Mouse (Mus musculus) natural killer cell, adult 2 months (primary cell): ENCODE measurements at regions not wholly inside any gene's neighbourhood (a gene's known extent, or its start where the extent isn't known, plus 50 kb on each side); places are given as distances from the start of the nearest gene placed in this dataset.
"Not testable (repeated sequence)": the region's sequence is repeated elsewhere in the genome, so short reads cannot be mapped to it uniquely, and the experiment has no call there.

ENCODE experiments used
- DNase-seq, 2 experiments: peaks; one replicate each; pipeline ENCODE4 v3.0.0; 2022; ENCODE audit warnings: low spot score in 2 of 2

- DNase-seq: no peak
These were observed 754.0 kb upstream of the Slc39a10 start for GRCm38 (mm10) chr1:47646681-47647080.

- no peak for DNase-seq
These were observed 713.9 kb upstream of the Slc39a10 start for GRCm38 (mm10) chr1:47606597-47606996.

- DNase-seq: no peak
These were observed 711.3 kb upstream of the Slc39a10 start for GRCm38 (mm10) chr1:47603989-47604360.

- no peak for DNase-seq
These were observed 710.8 kb upstream of the Slc39a10 start for GRCm38 (mm10) chr1:47603294-47603988.

- not testable (repeated sequence) for DNase-seq
These were observed 701.0 kb upstream of the Slc39a10 start for GRCm38 (mm10) chr1:47593641-47594040.

- DNase-seq: no peak
These were observed 653.0 kb upstream of the Slc39a10 start for GRCm38 (mm10) chr1:47545606-47546005.

GRCm38 (mm10) chr1:47511426-47511825, 618.8 kb upstream of the Slc39a10 start:
- no peak for DNase-seq

GRCm38 (mm10) chr1:47507801-47508200, 615.1 kb upstream of the Slc39a10 start:
- no peak for DNase-seq

- DNase-seq: no peak
These were observed 596.0 kb upstream of the Slc39a10 start for GRCm38 (mm10) chr1:47488581-47489204.

GRCm38 (mm10) chr1:47486087-47486486, 593.4 kb upstream of the Slc39a10 start:
- DNase-seq: no peak

GRCm38 (mm10) chr1:47479059-47479458, 586.4 kb upstream of the Slc39a10 start:
- no peak for DNase-seq

GRCm38 (mm10) chr1:47466573-47467253, 574.1 kb upstream of the Slc39a10 start:
- no peak for DNase-seq

- DNase-seq: no peak
These were observed 556.3 kb upstream of the Slc39a10 start for GRCm38 (mm10) chr1:47448737-47449489.

- no peak for DNase-seq
These were observed 555.4 kb upstream of the Slc39a10 start for GRCm38 (mm10) chr1:47448070-47448469.

- no peak for DNase-seq
These were observed 553.4 kb upstream of the Slc39a10 start for GRCm38 (mm10) chr1:47446021-47446420.

GRCm38 (mm10) chr1:47432829-47433228, 540.2 kb upstream of the Slc39a10 start:
- no peak for DNase-seq

GRCm38 (mm10) chr1:47405164-47405563, 512.5 kb upstream of the Slc39a10 start:
- DNase-seq: no peak

GRCm38 (mm10) chr1:47386579-47386978, 493.9 kb upstream of the Slc39a10 start:
- no peak for DNase-seq

- no peak for DNase-seq
These were observed 486.1 kb upstream of the Slc39a10 start for GRCm38 (mm10) chr1:47378795-47379194.

GRCm38 (mm10) chr1:47339718-47340439, 447.2 kb upstream of the Slc39a10 start:
- no peak for DNase-seq

GRCm38 (mm10) chr1:47310572-47311075, 418.0 kb upstream of the Slc39a10 start:
- DNase-seq: no peak
